Comparison of ENCODE assay signal across 13 mouse cellular contexts in genomic region chr7:49175784-49176409, GRCm38 (mm10).
DNase-seq lines count a peak whose midpoint lies in the region.
"Had no signal": no experiment of that assay in that cellular context is flagged by ENCODE, and none has a peak within 500 bp of the region (broad histone marks: within the 10 kb centered on the region; RNA-seq: fewer than 3 reads in every experiment).

No protein-coding gene starts in this region.

- DNase-seq in layer of hippocampus, adult 8-10 months (ENCODE audit: low spot score in 2 of 2), result peak; percentile 30 to 40
- no peak for DNase-seq in layer of hippocampus, adult 9-10 months (ENCODE audit: low spot score)
- DNase-seq in cerebellum, adult 18-20 months, result peak; percentile 63 to 68
- DNase-seq in cerebellum, postnatal 36 days, result peak; percentile 71 to 72
- no peak for DNase-seq in limb, embryonic 10.5 days (ENCODE audit: low spot score)
- DNase-seq in right cerebral cortex, postnatal 4 days, result no peak
- DNase-seq in ovary, adult 18-20 months (ENCODE audit: low spot score), result no peak
- DNase-seq: kidney, adult 18-20 months; lung, postnatal 36 days; spleen, adult 18-20 months; thymus, adult 18-20 months had no signal

- H3K27ac ChIP-seq in limb, embryonic 10.5 days, result peak overlapping the region; percentile 38; the same call in 1 of the 2 replicates
- H3K27ac ChIP-seq: liver, embryonic 12.5 days had no signal

- H3K9me3 ChIP-seq in limb, embryonic 10.5 days (replicated peaks), result no peaks in the 10 kb centered on the region
- H3K9me3 ChIP-seq: liver, embryonic 12.5 days had no signal

- no peaks in the 10 kb centered on the region for H3K36me3 ChIP-seq in limb, embryonic 10.5 days
- H3K36me3 ChIP-seq: liver, embryonic 12.5 days had no signal

- no peaks in the 10 kb centered on the region for H3K4me1 ChIP-seq in limb, embryonic 10.5 days
- H3K4me1 ChIP-seq: liver, embryonic 12.5 days had no signal

- no peak overlapping the region for H3K4me3 ChIP-seq in limb, embryonic 10.5 days
- H3K4me3 ChIP-seq: erythroblast, embryonic 14.5 days; liver, embryonic 12.5 days had no signal

- WGBS in limb, embryonic 10.5 days, result 85% methylated on average over 9 of the region's 9 CpGs

- no peaks in the 10 kb centered on the region for H3K27me3 ChIP-seq in limb, embryonic 10.5 days (ENCODE audit: low read depth, poor library complexity, severe bottlenecking)
- H3K27me3 ChIP-seq: liver, embryonic 12.5 days had no signal

Comparison
In these comparisons a context has a peak if more than half of its experiments do, and no peak if none do; other contexts are left out.
1. DNase-seq: peak in layer of hippocampus, adult 8-10 months (2 of 2), cerebellum, adult 18-20 months (2 of 2) and cerebellum, postnatal 36 days (2 of 2); none in layer of hippocampus, adult 9-10 months (single experiment), limb, embryonic 10.5 days (single experiment), right cerebral cortex, postnatal 4 days (single experiment) and ovary, adult 18-20 months (single experiment).